Mouse (Mus musculus) CD4-positive, CD25-positive, alpha-beta regulatory T cell, adult 2 months (primary cell): Measurements from ENCODE around the gene 1700025G04Rik.

ENCODE experiments used
- DNase-seq: peaks from one replicate; pipeline ENCODE4 v3.0.0-alpha.2; 2012; ENCODE audit warnings: low read depth, low spot score

Gene 1700025G04Rik

GRCm38 (mm10) chr1:151907014-151907413, 182.9 kb downstream of the 1700025G04Rik start:
- DNase-seq: no peak

- DNase-seq: no peak
These were observed 189.1 kb downstream of the 1700025G04Rik start for GRCm38 (mm10) chr1:151900706-151901360.

DNA sequence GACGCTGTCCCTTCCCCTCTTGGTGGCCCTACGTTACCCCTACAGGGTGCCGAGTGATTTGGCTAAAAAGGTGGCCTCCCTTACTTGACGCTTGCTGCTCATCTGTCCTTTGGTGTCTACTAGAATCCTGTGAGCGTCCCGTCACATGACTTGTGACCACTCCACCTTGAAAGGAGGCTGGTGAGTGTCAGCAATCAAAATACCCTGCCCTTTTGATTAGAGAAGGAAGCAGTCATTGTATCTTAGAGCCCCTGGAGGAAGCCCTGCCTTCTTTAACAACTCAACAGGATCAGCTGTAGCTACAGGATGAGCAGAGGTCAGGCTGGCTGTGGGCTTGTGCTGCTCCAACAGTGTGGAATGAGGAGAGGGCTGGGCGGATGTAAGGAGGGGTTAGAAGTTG, 190.0 kb downstream of the 1700025G04Rik start:
- DNase-seq: no peak

- DNase-seq: no peak
These were observed 194.5 kb downstream of the 1700025G04Rik start for GRCm38 (mm10) chr1:151895406-151895805.

- DNase-seq: peak; percentile 35
These were observed 195.9 kb downstream of the 1700025G04Rik start for GRCm38 (mm10) chr1:151893976-151894375.

- DNase-seq: no peak
These were observed 197.9 kb downstream of the 1700025G04Rik start for GRCm38 (mm10) chr1:151892008-151892407.

DNA sequence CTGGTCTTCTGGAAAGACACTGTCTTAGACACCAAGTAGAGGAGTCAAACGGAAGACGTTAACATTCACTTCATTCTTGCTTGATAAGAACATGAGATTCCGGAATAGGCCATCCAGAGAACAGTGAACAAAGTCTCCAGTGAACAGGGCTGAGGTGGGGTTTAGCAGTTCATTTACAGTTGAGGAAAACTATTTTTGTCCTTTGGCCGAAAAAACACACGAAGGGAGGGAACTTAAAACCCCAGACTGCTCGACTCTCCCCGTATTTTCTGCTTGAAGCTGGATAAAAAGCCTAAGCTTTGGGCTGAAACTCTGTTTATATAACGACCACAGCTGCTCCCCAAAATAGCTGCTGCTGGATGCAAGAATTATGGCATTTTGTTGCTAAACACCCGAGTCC, 198.7 kb downstream of the 1700025G04Rik start:
- no peak for DNase-seq

DNA sequence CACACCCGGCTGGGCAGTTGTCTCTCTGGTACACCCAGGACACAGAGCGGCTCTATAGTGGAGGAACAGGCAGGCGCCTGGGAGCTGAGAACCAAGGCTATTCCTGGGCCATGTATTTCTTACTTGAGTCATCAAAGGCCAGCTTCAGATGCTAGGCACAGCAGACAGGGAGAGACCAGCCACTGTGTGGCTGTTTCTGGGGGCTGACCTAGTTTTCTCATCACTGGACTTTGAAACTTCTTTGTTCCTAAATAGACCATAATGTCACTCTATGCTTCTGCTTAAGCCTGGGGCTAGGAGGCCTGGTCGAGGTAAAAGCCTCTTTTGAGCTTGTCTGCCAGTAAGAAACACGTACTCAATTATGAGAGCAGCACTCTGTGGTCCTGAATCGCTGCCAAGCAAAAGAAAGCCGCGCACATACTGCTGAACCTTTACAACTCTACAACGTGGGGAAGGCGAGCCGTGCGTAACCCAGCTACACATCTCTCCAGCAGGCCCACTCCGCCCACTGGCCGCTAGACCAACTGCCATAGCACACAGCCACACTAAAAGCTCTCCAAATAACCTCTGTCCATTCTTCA, 199.8 kb downstream of the 1700025G04Rik start:
- DNase-seq: no peak

DNA sequence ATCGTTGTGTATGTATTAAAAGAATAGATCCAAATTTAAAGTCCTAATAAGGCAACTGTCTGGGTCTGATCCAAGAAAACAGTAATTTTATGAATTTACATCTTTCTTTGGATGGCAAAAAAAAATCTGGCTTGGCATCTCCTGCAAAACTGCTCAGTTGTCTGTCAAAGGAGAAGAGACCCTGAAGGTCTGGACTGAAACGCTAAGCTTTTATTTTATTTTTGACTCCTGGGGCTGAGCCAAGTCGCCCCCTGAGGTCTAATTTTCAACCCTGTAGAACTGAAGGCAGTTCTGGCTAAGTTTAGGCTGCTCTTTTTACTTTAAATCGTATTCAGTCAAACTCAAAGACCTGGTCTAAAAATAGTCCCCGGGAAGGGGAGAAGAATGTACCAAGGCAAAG, 202.3 kb downstream of the 1700025G04Rik start:
- DNase-seq: no peak

- no peak for DNase-seq
These were observed 202.8 kb downstream of the 1700025G04Rik start for GRCm38 (mm10) chr1:151887126-151887525.

DNA sequence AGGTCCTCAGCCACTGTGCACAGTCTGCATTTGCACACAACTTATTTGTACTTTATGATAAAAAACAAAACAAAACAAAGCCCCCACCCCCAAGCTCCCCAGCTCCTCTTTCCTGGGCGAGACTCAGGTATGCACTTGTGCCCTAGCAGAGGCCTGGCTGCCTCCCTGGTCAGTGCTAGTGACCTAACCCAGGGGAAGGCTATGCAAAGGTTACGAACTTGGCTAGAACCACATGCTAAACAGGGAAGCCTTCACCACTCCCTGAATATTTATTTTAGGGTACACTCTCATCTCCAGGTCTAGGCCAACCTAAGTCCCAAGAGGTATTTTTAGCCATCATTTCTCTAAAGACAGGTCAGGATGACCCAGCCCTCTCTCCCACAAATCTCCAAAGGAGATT, 203.8 kb downstream of the 1700025G04Rik start:
- no peak for DNase-seq

DNA sequence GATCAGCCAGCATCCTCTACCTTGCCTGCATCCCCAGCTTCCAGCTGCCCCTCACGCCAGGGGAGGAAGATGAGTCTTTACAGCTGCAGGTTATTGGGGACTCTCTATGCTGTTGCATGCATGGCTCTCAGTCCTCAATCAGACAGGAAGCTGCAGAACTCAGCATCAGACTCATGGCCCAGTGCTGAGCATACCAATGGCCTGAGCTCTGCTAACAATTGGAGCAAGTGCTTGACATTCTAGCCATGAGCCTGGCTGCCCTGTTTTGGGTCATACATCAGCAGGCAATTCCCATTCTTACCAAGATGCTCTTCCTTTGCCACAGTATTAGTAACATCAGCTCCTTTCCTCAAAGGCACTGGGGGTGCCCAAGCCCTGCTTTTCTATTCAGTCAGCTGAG, 208.7 kb downstream of the 1700025G04Rik start:
- no peak for DNase-seq

GRCm38 (mm10) chr1:151880731-151881130, 209.2 kb downstream of the 1700025G04Rik start:
- DNase-seq: no peak

GRCm38 (mm10) chr1:151879966-151880365, 210.0 kb downstream of the 1700025G04Rik start:
- no peak for DNase-seq

- DNase-seq: no peak
These were observed 210.5 kb downstream of the 1700025G04Rik start for GRCm38 (mm10) chr1:151879308-151879850.

DNA sequence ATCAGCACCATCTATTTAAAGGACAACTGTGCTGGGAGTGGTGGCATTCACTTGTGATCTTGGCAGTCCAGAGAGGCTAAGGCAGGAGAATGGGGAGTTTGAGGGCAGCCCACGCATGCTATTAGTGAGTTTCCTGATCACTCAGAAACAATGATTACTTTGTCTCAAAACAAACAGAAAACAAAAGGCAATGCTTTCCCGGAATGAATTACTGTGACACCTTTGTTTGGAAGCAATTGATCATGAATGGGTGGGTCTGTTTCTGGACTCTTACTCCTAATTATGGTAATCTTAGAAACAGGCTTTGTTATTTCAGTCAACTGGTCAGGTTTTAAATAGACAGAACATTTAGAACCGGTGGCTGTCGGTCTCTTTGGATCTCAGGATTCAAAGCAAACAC, 211.5 kb downstream of the 1700025G04Rik start:
- DNase-seq: no peak

DNA sequence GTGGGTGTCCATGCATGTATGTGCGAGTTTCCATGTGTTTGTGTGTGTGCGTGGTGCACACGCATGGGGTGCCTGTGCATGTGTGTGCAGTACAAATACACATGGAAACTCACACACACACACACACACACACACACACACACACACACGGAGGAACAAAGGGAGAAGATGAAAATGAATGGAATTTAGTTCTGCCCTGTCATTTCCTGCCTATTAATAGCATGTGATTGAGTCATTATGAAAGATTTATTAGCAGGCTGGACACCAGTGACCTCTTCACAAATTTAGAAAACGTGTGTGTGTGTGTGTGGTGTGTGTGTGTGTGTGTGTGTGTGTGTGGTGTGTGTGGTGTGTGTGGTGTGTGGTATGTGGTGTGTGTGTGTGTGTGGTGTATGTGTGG, 217.0 kb downstream of the 1700025G04Rik start:
- DNase-seq: no peak

- DNase-seq: no peak
These were observed 225.6 kb downstream of the 1700025G04Rik start for GRCm38 (mm10) chr1:151864326-151864725.

GRCm38 (mm10) chr1:151863797-151864147, 226.2 kb downstream of the 1700025G04Rik start:
- DNase-seq: no peak

- DNase-seq: no peak
These were observed 226.7 kb downstream of the 1700025G04Rik start for GRCm38 (mm10) chr1:151863135-151863796.

DNA sequence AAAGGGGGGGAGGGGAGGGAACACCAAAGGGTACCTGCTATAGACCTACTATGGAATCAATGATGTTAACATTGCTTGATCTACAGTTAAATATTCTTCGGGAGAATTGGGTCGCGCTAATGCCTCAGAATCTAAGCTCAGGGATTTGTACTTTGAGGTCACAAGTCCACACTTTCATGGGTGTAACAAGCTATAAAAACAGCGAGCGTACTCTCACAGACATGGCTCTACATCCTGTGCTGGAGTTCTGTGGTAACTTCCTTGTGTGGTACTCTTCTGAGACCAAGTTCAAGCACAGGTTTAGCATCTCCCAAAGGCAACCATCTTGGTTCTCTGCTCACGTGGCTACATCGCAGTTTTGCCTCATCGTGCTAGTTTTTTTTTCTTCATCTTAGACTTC, 227.8 kb downstream of the 1700025G04Rik start:
- DNase-seq: no peak

DNA sequence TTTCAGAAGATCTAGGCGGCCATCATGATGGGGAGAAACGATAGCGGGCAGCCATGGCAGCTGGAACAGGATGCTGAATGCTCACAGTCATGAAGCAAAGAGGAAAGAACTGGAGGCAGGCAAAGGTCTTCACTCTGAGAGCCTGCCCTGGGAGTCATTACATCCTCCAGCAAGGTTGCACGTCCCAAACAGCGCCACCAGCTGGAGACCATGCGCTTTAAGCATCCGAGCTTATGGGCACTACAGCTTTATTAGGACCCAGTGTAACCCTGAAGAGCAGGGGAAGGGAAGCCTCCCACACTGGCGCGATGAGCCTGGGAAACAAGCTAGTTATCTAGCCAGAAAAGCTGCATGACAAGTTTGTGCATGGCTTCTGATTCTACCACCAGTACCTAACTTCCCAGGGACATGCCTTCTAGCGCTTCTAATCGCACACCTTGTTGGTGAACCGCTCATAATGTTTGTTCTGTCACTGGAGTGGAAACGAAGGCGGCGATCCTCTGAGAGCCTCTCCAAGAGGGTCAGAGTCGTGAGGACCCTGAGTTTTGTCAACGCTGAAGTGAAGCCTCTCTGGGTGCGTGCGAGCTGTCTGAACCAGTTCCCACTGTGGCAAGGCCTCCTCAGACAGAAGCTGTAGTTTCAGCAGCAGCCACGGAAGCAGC, 228.5 kb downstream of the 1700025G04Rik start:
- peak; percentile 3 for DNase-seq
